Mouse (Mus musculus): Measurements from ENCODE around the gene Arl15.

Gene Arl15

GRCm38 (mm10) chr13:114115106-114115505 is 320.8 kb downstream of the Arl15 start:
- DNase-seq = no peak

GRCm38 (mm10) chr13:114118104-114118830 is 324.0 kb downstream of the Arl15 start:
- no peak for DNase-seq

- no peak for DNase-seq
Observed at GRCm38 (mm10) chr13:114119816-114120215, 325.5 kb downstream of the Arl15 start.

- DNase-seq = no peak
Observed at GRCm38 (mm10) chr13:114121591-114121990, 327.3 kb downstream of the Arl15 start.

- no peak for DNase-seq
Observed at GRCm38 (mm10) chr13:114123391-114123790, 329.1 kb downstream of the Arl15 start.

- no peak for DNase-seq
Observed at GRCm38 (mm10) chr13:114124385-114124784, 330.1 kb downstream of the Arl15 start.

GRCm38 (mm10) chr13:114124991-114125390 is 330.7 kb downstream of the Arl15 start:
- no peak for DNase-seq

- no peak for DNase-seq
Observed at GRCm38 (mm10) chr13:114128366-114128765, 334.1 kb downstream of the Arl15 start.

GRCm38 (mm10) chr13:114129986-114130385 is 335.7 kb downstream of the Arl15 start:
- DNase-seq = no peak

GRCm38 (mm10) chr13:114130566-114131319 is 336.4 kb downstream of the Arl15 start:
- DNase-seq = no peak

GRCm38 (mm10) chr13:114138921-114139320 is 344.6 kb downstream of the Arl15 start:
- no peak for DNase-seq

GRCm38 (mm10) chr13:114139570-114139969 is 345.3 kb downstream of the Arl15 start:
- no peak for DNase-seq

GRCm38 (mm10) chr13:114142826-114143225 is 348.5 kb downstream of the Arl15 start:
- no peak for DNase-seq

- DNase-seq = no peak
Observed at GRCm38 (mm10) chr13:114143247-114143646, 348.9 kb downstream of the Arl15 start.

- DNase-seq = no peak
Observed at GRCm38 (mm10) chr13:114144052-114145046, 350.0 kb downstream of the Arl15 start.

GRCm38 (mm10) chr13:114145249-114145648 is 350.9 kb downstream of the Arl15 start:
- no peak for DNase-seq

- DNase-seq = peak; percentile 62
Observed at GRCm38 (mm10) chr13:114150856-114151697, 356.8 kb downstream of the Arl15 start.

- peak; percentile 55 for DNase-seq
Observed at GRCm38 (mm10) chr13:114151698-114152069, 357.4 kb downstream of the Arl15 start.

GRCm38 (mm10) chr13:114156689-114157088 is 362.4 kb downstream of the Arl15 start:
- peak; percentile 58 for DNase-seq

- DNase-seq = no peak
Observed at GRCm38 (mm10) chr13:114158111-114158730, 363.9 kb downstream of the Arl15 start.

GRCm38 (mm10) chr13:114159634-114160391 is 365.5 kb downstream of the Arl15 start:
- DNase-seq = no peak

All from thymus, postnatal 4 days (tissue).